Mouse (Mus musculus) CD4-positive, CD25-positive, alpha-beta regulatory T cell, adult 4 months (primary cell): ENCODE results near the gene Lrmda. TPM values are rescaled to one million over a fixed set of nuclear protein-coding genes. Genes with fewer than 3 reads are reported as not detected.

Experiments used
- ATAC-seq: one replicate; pipeline ENCODE4 v1.8.0; 2017
- polyA plus RNA-seq, 2 experiments: library from polyadenylated mRNA; unstranded; fragments of 100-300 nt; shearing (Covaris generic); gene quantifications; one replicate each; pipeline ENCODE4 v1.2.1; 2017

Lrmda gene
- polyA plus RNA-seq, 2 experiments from 2014 or later, result not detected

DNA sequence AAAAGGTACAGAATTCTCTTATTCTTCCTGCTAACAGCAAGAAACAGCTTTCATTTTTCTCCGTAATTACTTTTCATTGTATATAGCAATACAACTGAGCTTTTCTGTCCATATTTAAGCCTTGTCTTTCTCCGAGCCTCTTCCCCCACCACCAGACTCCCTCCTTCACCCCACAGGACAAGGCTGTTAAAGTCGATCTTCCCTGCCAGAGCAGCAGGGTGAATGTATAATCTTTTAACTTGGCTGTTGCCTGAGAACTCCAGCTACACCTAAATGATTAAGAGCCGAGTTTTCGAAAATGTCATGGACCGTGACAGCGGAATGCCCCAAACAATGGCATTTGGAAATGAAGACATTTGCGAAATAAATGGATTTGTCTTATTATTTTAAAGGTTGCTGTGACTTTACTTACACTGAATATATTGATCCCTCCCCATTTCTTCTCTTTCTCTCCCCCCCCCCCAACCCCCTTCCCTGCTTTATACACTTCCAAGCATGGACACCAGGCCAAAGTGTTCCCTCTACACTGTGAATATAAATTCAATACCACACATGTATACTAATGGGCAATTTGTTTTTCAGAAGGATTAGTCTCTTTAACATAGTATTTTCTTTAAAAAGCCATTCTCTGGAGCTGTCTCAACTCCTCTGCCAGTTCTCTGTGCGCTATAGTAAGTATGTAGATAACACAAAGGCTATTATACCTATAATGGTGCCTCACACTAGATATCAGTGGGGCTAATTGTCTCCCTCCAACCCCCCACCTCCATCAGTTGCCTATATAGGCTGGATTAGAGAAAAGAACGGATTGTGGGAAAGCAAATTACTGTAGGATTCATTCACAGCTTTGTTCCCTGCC lies 1075.9 kb downstream of the Lrmda start:
- no peak for ATAC-seq

DNA sequence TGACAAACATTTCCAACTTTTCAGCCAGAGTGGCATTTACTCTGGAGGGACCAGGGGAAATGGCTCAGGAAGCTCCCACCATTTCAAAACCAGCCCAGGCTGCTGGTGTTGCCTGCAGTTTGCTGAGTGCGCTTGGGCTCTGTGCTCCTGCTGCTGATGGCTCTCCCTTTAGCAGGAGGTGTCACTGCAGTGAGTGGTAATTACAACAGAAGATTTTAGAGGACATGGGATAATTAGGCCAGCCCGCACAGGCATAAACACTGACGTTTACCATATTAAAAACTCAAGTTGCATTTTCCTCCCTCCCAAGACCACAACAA lies 1076.5 kb downstream of the Lrmda start:
- no peak for ATAC-seq

- ATAC-seq, result no peak
Measured at GRCm38 (mm10) chr14:23096405-23096804, 1076.9 kb downstream of the Lrmda start.

Other genes with a start within 250 kb of the Lrmda start
- gene Vdac2, start 194.5 kb upstream of the Lrmda start, polyA plus RNA-seq, result 100 to 1,000 TPM; 239 to 241 TPM
- gene Comtd1, start 170.7 kb upstream of the Lrmda start, polyA plus RNA-seq, result 10 to 100 TPM; 19.0 to 20.4 TPM
- not detected for gene Zfp503, start 30.1 kb upstream of the Lrmda start, polyA plus RNA-seq